Mouse (Mus musculus): ENCODE measurements around the gene Tcf3.

Tcf3 gene

DNA sequence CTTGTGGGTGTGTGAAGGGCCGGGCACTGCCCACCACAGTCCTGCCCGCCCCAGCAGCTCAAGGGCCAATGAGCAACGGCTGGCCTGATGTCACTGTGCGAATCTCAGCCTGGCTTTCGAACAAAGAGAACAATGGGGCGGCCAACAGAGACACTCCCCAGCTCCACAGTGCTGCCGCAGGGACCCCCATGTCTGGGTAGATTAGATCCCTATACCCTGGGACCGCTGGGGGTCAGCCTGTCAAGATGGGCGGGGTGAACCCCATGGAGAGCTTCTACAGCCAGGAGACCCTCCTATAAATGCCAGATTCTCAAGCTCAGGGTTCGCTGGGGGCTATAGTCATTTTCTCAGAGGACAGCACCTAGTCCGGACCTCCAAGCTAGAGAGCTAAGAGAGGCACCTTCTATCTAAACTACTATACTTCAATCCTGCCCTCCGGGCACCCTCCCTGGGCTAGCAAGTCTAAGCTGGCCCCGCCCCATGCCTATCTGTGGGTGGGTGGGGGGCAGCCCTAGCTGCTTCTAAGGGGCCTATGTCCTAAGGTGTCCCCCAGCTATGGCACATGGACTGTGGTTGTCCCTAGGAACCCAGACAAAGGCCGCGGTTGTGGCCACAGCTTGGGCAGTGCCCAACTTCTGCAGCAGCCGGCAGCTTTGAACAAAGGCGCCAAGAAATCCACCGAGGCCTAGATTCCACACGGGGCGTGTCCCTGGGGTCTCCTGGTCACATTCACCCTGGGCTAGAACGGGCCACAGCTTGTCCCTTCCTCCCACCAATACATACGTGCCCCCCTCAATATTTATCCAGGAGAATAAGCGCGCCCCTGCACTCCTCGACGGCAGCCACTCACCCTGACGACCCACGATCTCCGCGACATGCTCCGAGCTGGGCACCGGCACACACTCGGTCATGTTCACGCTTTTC lies 47.4 kb downstream of the Tcf3 start:
- ATAC-seq (ENCODE audit: low TSS enrichment), result no peak; the same call in 1 of the 2 replicates

DNA sequence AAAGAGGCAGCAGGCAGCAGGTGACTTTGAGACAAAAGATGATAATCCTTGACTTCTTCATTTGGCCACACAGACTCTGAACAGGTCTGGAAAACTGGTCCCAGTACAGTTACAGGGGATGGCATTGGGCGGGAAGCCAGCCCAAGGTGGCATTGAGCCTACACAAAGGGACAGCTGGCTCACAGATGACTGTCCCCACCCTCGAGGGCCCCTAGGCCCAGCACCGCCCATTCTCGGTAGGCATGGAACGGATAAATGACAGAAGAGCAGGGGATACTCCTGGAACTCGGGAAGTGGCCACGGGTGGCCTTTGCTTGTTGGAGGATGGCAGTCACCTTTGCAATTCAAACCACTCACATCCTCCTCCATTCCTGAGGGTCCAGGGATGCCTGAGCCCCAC lies 48.1 kb downstream of the Tcf3 start:
- no peak for ATAC-seq (ENCODE audit: low TSS enrichment)

DNA sequence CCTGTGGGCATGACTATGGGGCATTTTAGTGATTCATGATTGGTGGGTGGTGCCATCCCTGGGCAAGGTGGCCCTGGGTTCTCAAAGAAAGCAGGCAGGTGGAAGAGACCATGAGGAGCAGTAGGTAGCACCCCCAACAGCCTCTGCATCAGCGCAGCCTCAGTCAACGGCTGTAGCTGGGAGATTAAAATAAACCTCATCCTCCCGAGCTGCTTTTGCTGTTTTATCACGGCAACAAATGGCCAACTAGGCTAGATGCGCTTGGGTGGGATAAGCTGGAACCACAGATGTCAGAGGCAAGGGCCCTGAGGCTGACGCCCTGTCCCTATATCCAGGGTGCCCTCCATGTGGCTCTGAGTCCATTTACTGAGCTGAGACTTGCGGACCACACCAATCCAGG lies 48.7 kb downstream of the Tcf3 start:
- ATAC-seq (ENCODE audit: low TSS enrichment), result no peak

DNA sequence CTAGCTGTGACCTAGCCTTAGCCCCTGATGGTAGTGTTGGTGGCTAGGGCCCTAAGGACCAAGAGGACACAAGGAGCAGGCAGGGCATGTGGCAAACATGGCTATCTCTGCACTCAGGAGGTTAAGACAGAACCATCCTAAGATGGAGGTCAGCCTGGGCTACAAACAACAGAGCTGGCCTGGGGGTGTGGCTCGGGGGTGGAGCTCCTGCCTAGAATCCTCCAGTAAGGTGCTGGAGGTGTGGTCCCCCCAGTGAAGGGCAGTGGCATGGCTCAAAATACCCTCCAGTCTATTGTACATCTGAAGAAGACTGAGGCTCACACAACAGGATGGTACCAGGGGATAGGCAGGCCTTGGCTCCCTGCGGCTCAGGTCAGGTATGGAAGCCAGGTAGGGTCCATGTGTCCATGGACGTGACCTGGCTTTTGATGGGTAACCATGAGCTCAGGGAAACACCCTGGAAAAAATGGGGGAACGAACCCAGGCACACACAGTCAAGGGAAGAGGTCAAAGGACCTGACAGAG lies 49.3 kb downstream of the Tcf3 start:
- no peak for ATAC-seq (ENCODE audit: low TSS enrichment)

DNA sequence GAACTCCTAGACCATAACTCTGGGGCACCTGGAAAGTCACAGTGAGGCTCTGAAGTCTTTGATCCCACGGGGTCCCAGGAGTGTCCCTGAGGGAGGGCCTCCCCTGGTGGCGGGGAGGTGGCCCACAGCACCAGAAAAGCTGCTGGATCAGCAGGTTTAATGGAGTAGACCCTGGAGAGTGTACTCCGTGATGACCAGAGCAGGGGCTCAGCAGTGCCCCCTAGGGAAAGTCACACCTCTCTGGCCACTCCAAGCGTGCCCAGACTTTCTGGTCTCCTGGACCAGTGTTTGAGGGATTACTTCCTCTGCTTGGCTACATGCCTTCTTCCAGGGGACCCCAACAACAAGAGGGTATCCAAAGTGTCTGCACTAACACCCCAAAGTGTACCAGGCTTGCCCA lies 50.0 kb downstream of the Tcf3 start:
- ATAC-seq (ENCODE audit: low TSS enrichment), result no peak

DNA sequence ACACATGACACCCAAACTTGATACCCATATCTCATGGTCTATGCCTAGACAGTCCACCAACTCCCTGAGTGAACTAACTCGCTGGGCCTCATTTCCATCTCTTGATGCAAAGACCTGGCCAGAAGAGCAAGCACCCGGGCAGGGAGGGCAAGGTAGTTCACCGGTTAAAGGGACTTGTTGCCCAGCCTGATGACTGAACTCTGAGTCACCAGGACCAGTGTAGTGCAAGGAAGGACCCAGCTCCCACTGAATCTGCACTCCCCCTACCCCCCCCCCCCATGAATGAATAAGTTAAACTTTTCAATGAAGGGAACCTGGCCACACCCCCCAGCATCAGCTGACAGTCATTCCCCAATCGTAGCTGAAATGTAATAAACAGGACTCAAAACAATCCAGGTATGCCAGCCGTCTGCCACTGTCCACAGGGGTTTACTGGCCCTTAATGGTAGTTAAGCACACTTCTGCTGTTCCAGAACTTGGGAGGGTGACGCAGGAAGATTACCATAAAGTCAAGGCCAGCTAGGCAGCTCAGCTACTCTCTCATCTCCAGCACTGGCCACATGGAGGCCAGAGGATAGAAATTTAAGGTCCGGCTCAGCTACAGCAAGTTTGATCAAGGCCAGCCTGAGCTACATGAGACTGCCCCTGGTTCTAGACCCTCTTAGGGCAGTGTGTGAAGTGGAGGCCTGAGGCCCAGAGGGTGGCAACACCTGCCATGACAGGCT lies 50.6 kb downstream of the Tcf3 start:
- ATAC-seq (ENCODE audit: low TSS enrichment), result no peak

DNA sequence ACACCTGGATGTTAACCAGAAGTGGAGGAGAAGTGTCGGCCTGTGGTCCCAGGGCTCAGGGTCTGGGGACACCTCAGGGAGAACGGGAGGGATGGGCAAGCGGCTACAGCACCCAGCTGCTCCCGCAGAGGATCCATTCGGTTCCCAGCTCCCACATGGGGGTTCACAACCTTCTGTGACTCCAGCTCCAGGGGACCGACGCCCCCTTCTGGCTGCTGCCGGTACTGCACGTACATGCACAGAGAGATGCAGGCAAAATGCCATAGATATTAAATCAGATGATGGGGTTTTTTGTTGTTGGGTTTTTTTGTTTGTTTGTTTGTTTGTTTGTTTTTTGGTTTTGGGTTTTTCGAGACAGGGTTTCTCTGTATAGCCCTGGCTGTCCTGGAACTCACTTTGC lies 55.7 kb downstream of the Tcf3 start:
- ATAC-seq (ENCODE audit: low TSS enrichment), result no peak

DNA sequence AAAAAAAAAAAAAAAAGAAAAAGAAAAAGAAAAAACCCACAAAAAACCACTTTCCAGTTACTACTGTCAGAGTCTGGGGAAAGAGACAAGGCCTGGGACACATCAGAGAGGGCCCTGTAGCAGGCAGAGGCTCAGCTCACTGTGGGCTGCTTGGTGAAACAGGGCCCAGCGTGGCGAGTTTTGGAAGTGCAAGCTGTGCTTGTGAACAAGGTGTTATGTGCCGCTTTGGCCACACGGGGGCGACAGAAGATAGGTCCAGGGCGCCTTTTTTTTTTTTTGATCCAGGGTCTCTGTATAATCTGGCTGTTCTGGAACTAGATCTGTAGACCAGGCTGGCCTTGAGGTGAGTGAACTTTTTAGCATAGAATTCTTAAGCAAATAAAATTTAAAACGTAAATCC lies 57.3 kb downstream of the Tcf3 start:
- peak; percentile 72 for ATAC-seq (ENCODE audit: low TSS enrichment)

DNA sequence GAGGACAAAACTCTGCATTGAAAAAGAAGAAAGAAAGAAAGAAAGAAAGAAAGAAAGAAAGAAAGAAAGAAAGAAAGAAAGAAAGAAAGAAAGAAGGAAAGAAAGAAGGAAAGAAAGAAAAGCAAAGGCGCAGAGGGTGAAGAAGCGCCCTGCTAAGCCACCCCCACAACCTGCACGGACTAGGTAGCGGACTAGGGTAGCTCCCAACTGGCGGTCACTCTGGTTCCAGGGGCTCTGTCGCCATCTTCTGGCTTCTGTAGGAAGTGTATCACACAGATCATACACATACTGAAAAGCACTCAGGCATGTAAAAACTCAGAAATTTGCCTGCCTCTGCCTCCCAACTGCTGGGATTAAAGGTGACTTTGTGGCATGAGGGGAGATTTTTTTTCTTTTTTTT lies 59.4 kb downstream of the Tcf3 start:
- no peak for ATAC-seq (ENCODE audit: low TSS enrichment)

DNA sequence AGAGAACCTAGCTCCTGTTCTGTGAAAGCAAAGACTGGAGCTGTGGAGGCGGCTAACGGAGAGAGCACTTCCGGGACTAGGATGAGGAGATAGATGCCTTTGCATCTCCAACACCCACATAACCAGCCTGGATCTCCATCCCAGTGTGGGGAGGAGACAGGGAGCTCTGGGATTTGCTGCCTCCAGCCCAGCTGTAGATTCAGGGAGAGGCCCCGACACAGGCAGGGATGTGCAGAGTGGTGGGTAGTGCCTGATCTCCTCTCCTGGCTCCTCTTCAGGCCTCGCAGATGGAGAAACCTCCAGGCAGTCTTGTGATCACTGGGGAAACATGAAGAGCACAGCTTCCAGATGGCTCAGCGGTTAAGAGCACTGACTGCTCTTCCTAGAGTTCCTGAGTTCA lies 60.7 kb downstream of the Tcf3 start:
- peak; percentile 81 for ATAC-seq (ENCODE audit: low TSS enrichment)

DNA sequence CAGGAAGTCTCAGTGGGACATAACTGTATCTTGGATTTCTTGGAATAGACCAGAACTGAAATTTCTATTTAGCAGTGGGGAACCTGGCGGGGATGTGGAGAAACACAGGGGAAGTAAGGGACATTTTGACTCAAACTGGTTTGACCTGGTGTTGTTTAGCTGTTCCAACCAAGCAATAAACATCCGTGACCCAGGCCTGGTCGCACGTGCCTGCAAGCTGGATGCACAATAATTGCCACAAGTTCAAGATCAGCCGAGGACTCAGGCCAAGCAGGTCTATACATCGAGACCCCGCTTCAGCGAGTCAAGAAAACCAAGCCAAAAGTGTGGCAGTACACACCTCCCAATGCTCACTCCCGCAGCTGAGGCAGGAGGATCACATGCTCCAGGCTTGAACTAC lies 61.5 kb downstream of the Tcf3 start:
- ATAC-seq (ENCODE audit: low TSS enrichment), result no peak

DNA sequence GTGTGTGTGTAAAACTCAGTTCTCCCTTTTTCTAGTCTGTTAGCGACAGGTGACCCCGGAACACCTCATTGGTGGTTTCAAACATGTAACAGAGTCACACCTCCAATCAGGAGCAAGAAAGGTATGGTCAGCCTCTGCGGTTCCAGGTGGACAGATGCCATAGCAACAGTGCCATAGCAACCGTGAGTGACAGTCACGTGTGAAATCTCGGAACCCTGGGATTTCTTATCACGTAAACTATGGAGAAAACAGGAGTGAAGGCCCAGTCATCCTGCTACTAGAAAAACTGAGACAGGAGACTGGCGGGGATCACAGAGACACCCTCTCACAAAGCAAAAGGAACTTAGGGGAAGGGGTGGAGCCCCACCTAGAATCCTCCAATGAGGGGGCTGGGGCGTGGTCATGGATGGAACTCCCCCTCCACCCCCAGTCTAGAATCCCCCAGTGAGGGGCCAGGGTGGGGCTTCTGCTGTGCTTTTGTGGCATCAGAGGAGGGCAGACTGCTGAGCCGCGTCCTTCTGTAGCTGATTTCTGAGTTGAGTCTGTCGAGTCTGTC lies 62.0 kb downstream of the Tcf3 start:
- ATAC-seq (ENCODE audit: low TSS enrichment), result peak; percentile 43; the same call in 1 of the 2 replicates

DNA sequence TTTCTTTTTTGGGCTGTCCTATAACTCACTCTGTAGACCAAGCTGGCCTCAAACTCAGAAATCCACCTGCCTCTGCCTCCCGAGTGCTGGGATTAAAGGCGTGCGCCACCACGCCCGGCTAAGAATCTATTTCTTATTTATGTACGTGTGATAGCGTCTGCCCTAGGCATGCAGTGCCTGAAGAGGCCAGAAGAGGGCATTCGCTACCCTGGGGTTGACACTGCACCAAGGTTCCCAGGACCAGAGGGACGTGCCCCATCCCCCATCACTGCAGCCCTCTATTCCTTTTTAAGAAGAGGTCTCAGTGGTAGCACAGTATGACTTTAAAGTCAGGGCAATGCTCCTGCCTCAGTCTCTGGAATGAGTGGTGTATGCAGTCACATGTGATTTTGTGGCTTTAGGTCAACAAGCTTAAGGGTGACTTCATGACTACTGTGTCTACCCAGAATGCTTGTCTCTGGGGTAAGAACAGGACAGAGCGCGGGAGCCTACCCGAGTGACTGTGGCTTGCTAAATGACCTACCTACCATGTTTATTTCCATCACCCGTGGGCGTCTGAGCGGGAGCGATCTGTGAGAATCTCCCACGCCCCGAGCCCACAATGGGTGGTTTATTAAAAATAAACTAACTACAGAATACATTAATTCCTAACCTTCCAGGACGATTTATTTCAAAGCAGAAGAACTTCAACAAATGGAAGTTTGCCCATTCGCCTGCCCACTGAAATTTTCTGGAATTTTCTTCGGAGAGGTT lies 63.3 kb downstream of the Tcf3 start:
- ATAC-seq (ENCODE audit: low TSS enrichment), result 0 out of 2 replicates have a peak, but pooled peaks have one; percentile 41

DNA sequence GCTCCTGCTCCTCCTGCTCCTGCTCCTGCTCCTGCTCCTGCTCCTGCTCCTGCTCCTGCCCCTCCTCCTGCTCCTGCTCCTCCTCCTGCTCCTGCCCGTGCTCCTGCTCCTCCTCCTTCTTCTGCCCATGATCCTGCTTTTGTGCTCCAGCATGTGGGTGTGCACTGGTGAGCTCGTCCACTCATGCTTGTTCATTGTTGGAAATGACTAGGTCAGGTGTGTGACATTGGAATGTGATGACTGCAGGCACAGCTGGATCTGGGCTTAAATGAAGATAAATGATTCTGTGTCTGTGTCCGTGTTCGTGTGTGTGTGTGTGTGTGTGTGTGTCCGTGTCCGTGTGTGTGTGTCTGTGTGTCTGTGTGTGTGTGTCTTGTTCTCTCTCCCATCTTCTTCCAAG lies 65.1 kb downstream of the Tcf3 start:
- no peak for ATAC-seq (ENCODE audit: low TSS enrichment)

DNA sequence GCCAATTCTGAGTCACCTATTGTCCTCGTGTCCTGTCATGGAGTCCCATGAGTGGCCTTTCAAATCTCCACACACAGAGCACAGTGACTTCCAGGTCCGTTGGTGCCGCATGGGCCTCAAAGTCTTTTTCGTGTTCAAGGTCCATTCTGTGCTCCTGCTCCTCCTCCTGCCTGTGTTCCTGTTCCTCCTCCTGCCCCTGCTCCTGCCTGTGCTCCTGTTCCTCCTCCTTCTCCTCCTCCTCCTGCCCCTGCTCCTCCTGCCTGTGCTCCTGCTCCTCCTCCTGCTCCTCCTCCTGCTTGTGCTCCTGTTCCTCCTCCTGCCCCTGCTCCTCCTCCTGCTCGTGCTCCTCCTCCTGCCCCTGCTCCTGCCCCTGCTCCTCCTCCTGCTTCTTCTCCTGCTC lies 65.5 kb downstream of the Tcf3 start:
- no peak for ATAC-seq (ENCODE audit: low TSS enrichment)

DNA sequence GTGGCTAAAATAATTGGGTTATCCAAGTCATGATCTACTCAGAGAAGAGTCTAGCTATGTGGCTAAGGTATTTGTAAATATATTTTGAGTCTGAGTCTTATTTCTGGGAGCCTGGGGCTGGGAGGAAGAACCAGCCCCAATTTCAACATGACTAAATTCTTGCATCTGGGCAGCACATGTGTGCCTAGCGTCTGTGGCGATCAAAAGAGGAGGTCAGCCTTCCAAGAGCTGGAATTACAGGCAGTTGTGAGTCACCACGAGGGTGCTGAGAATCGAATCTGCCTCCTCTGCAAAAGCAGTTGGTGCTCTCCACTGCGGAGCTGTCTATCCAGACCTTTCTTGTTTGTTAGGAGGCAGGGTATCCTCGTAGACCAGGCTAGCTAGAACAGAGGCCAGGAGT lies 67.7 kb downstream of the Tcf3 start:
- no peak for ATAC-seq (ENCODE audit: low TSS enrichment)

DNA sequence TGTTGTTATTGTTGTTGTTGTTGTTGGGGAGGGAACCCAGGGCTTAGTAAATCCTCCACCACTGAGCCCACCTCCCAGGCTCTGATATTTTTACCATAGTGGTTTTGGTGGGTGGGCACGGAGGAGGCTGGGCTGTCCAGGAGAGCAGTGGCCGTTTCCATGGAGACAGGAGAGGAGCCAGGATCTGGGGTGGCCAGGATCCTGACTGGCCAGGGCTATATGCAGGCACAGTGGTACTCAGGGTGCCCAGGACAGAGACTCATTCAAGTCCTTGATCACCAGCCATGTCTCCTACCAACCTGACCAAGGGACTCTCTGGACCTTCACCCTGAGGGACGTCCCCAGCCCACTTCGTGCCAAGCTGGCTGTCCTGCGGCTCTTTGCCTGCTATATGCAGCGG lies 69.7 kb downstream of the Tcf3 start:
- no peak for ATAC-seq (ENCODE audit: low TSS enrichment)
